Mouse (Mus musculus): ENCODE results near the gene Zdhhc13. TPM values are rescaled to one million over a fixed set of nuclear protein-coding genes. Genes with fewer than 3 reads are reported as not detected.

The Zdhhc13 gene
- polyA plus RNA-seq, 1 experiment from 2014 or later, result 40.5 TPM

GRCm38 (mm10) chr7:48836949-48837348, 48.1 kb downstream of the Zdhhc13 start:
- DNase-seq (ENCODE audit: low spot score), result no peak
- no peak for ATAC-seq (replicated peaks; ENCODE audit: insufficient number of reproducible peaks, low FRiP score, low TSS enrichment, low read depth)
- 70% methylated on average over 6 of the region's 6 CpGs for WGBS
- Histone ChIP-seq H3K9ac (replicated peaks; ENCODE audit: low read length) (no peak overlapping the region), H3K4me3 (ENCODE audit: low read depth, low read length) (no peak overlapping the region), H3K27ac (replicated peaks; ENCODE audit: low read depth, low read length) (no peak overlapping the region), H3K9me3 (replicated peaks; ENCODE audit: control insufficient read depth, low read length) (no peaks in the 10 kb centered on the region), H3K36me3 (replicated peaks; ENCODE audit: control insufficient read depth, insufficient read depth, low read depth, low read length) (no peaks in the 10 kb centered on the region), H3K4me1 (ENCODE audit: control insufficient read depth, insufficient read depth, low read length) (no peaks in the 10 kb centered on the region), H3K4me2 (ENCODE audit: low read depth, low read length) (no peak overlapping the region), H3K27me3 (ENCODE audit: control insufficient read depth, insufficient read depth, low read length) (no peaks in the 10 kb centered on the region)

DNA sequence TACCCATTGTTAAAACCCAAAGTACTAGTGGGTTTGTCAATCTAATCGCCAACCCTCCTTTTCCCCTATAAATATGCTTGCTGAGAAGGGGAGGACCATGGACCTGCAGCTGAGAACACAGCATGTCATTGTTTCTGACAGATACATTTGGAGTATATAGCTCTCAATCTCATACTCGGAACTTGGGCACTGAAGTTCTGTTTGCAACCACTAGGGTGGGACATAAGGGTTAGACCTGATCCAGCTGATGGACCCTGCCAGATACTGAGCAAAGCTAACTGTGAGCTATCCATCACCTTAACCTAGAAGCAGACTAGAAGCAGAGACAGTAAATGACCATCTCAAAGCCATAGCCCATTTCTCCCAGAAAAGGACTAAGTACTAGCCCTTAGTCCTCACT, 49.6 kb downstream of the Zdhhc13 start:
- DNase-seq (ENCODE audit: low spot score) (no peak), ATAC-seq (replicated peaks; ENCODE audit: insufficient number of reproducible peaks, low FRiP score, low TSS enrichment, low read depth) (no peak)
- Histone ChIP-seq H3K4me1 (ENCODE audit: control insufficient read depth, insufficient read depth, low read length) (no peaks in the 10 kb centered on the region), H3K36me3 (replicated peaks; ENCODE audit: control insufficient read depth, insufficient read depth, low read depth, low read length) (no peaks in the 10 kb centered on the region), H3K27me3 (ENCODE audit: control insufficient read depth, insufficient read depth, low read length) (no peaks in the 10 kb centered on the region), H3K4me2 (ENCODE audit: low read depth, low read length) (no peak overlapping the region), H3K9ac (replicated peaks; ENCODE audit: low read length) (no peak overlapping the region), H3K9me3 (replicated peaks; ENCODE audit: control insufficient read depth, low read length) (no peaks in the 10 kb centered on the region), H3K27ac (replicated peaks; ENCODE audit: low read depth, low read length) (no peak overlapping the region), H3K4me3 (ENCODE audit: low read depth, low read length) (no peak overlapping the region)
- WGBS, result 71% methylated on average over 2 of the region's 2 CpGs

GRCm38 (mm10) chr7:48840545-48840944, 51.7 kb downstream of the Zdhhc13 start:
- no peak overlapping the region for H3K9ac ChIP-seq (replicated peaks; ENCODE audit: low read length)
- H3K9me3 ChIP-seq (replicated peaks; ENCODE audit: control insufficient read depth, low read length), result no peaks in the 10 kb centered on the region
- no peak overlapping the region for H3K27ac ChIP-seq (replicated peaks; ENCODE audit: low read depth, low read length)
- 82% methylated on average over 2 of the region's 2 CpGs for WGBS
- no peaks in the 10 kb centered on the region for H3K27me3 ChIP-seq (ENCODE audit: control insufficient read depth, insufficient read depth, low read length)
- H3K4me3 ChIP-seq (ENCODE audit: low read depth, low read length), result no peak overlapping the region
- no peak overlapping the region for H3K4me2 ChIP-seq (ENCODE audit: low read depth, low read length)
- no peaks in the 10 kb centered on the region for H3K36me3 ChIP-seq (replicated peaks; ENCODE audit: control insufficient read depth, insufficient read depth, low read depth, low read length)
- DNase-seq (ENCODE audit: low spot score) (no peak), ATAC-seq (replicated peaks; ENCODE audit: insufficient number of reproducible peaks, low FRiP score, low TSS enrichment, low read depth) (no peak)
- H3K4me1 ChIP-seq (ENCODE audit: control insufficient read depth, insufficient read depth, low read length), result no peaks in the 10 kb centered on the region

DNA sequence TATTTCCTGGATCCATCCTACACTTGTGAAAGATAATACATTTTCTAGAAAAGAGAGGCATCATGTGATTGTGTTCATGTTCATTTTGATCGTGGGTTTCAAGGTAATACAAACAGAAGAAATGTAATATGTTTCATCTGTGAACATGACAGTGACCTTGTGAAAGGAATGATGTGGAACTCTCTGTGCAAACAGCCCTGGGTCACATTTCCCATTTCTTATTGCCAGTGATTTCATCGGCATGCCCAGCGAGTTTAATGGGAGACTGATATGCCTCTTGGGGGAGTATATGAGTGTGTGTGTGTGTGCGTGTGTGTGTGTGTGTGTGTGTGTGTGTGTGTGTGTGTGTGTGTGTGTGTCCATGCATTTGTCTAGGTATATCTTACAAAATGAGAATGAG, 52.7 kb downstream of the Zdhhc13 start:
- no peak overlapping the region for H3K27ac ChIP-seq (replicated peaks; ENCODE audit: low read depth, low read length)
- H3K9ac ChIP-seq (replicated peaks; ENCODE audit: low read length), result no peak overlapping the region
- no peaks in the 10 kb centered on the region for H3K27me3 ChIP-seq (ENCODE audit: control insufficient read depth, insufficient read depth, low read length)
- no peaks in the 10 kb centered on the region for H3K36me3 ChIP-seq (replicated peaks; ENCODE audit: control insufficient read depth, insufficient read depth, low read depth, low read length)
- H3K4me3 ChIP-seq (ENCODE audit: low read depth, low read length), result no peak overlapping the region
- DNase-seq (ENCODE audit: low spot score) (no peak), ATAC-seq (replicated peaks; ENCODE audit: insufficient number of reproducible peaks, low FRiP score, low TSS enrichment, low read depth) (no peak)
- no peak overlapping the region for H3K4me2 ChIP-seq (ENCODE audit: low read depth, low read length)
- H3K9me3 ChIP-seq (replicated peaks; ENCODE audit: control insufficient read depth, low read length), result no peaks in the 10 kb centered on the region
- 68% methylated on average over 4 of the region's 4 CpGs for WGBS
- no peaks in the 10 kb centered on the region for H3K4me1 ChIP-seq (ENCODE audit: control insufficient read depth, insufficient read depth, low read length)

DNA sequence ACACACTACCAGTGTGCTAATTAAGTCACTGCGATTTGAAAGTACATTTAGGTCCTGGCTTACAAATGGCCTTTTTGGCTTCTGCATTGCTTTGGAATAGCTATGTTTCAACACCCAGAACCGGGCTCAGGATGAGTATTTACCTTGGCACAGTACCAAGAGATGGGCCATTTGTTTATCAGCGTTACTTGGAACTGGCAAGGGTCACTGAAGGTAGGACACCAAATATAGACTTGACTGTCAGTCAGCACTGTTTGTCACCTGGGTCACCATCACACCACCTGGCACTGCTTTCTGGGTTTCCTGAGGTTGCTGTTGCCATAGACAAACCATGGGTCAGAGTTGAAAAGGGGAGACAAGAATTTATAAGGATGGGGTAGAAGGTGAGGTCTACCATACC, 53.5 kb downstream of the Zdhhc13 start:
- no peaks in the 10 kb centered on the region for H3K9me3 ChIP-seq (replicated peaks; ENCODE audit: control insufficient read depth, low read length)
- H3K36me3 ChIP-seq (replicated peaks; ENCODE audit: control insufficient read depth, insufficient read depth, low read depth, low read length), result no peaks in the 10 kb centered on the region
- H3K4me1 ChIP-seq (ENCODE audit: control insufficient read depth, insufficient read depth, low read length), result no peaks in the 10 kb centered on the region
- no peak overlapping the region for H3K4me2 ChIP-seq (ENCODE audit: low read depth, low read length)
- DNase-seq (ENCODE audit: low spot score) (no peak), ATAC-seq (replicated peaks; ENCODE audit: insufficient number of reproducible peaks, low FRiP score, low TSS enrichment, low read depth) (no peak)
- WGBS, result 79% methylated on average over 3 of the region's 3 CpGs
- H3K27ac ChIP-seq (replicated peaks; ENCODE audit: low read depth, low read length), result no peak overlapping the region
- no peaks in the 10 kb centered on the region for H3K27me3 ChIP-seq (ENCODE audit: control insufficient read depth, insufficient read depth, low read length)
- H3K9ac ChIP-seq (replicated peaks; ENCODE audit: low read length), result no peak overlapping the region
- H3K4me3 ChIP-seq (ENCODE audit: low read depth, low read length), result no peak overlapping the region

DNA sequence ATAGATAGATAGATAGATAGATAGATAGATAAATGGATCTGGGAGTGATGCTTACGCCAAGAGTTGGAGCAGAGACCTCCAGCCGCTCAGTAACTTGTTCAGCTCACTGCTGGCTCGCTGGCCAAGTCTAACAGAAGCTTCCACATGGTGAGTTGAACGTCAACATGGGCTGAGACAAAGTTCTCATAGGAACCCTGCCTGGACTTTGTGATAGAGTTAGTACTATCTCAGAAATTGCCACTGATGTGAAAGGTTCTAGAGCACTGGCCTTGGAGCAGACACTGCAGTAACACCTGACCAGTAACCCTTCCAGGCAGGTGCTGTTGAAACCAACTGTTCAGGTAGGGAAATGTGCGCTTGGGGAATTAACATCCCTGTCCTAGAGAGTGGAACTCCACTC, 54.7 kb downstream of the Zdhhc13 start:
- H3K27me3 ChIP-seq (ENCODE audit: control insufficient read depth, insufficient read depth, low read length), result no peaks in the 10 kb centered on the region
- no peaks in the 10 kb centered on the region for H3K9me3 ChIP-seq (replicated peaks; ENCODE audit: control insufficient read depth, low read length)
- no peak overlapping the region for H3K9ac ChIP-seq (replicated peaks; ENCODE audit: low read length)
- 92% methylated on average over 5 of the region's 5 CpGs for WGBS
- no peak overlapping the region for H3K27ac ChIP-seq (replicated peaks; ENCODE audit: low read depth, low read length)
- H3K4me2 ChIP-seq (ENCODE audit: low read depth, low read length), result no peak overlapping the region
- no peak overlapping the region for H3K4me3 ChIP-seq (ENCODE audit: low read depth, low read length)
- H3K4me1 ChIP-seq (ENCODE audit: control insufficient read depth, insufficient read depth, low read length), result no peaks in the 10 kb centered on the region
- DNase-seq (ENCODE audit: low spot score) (no peak), ATAC-seq (replicated peaks; ENCODE audit: insufficient number of reproducible peaks, low FRiP score, low TSS enrichment, low read depth) (no peak)
- H3K36me3 ChIP-seq (replicated peaks; ENCODE audit: control insufficient read depth, insufficient read depth, low read depth, low read length), result no peaks in the 10 kb centered on the region

GRCm38 (mm10) chr7:48845213-48845973, 56.6 kb downstream of the Zdhhc13 start:
- no peak overlapping the region for H3K4me3 ChIP-seq (ENCODE audit: low read depth, low read length)
- H3K27ac ChIP-seq (replicated peaks; ENCODE audit: low read depth, low read length), result no peak overlapping the region
- no peak overlapping the region for H3K9ac ChIP-seq (replicated peaks; ENCODE audit: low read length)
- ATAC-seq (replicated peaks; ENCODE audit: insufficient number of reproducible peaks, low FRiP score, low TSS enrichment, low read depth) (no peak; the same call in 1 of the 2 replicates), DNase-seq (ENCODE audit: low spot score) (peak; percentile 16)
- no peaks in the 10 kb centered on the region for H3K27me3 ChIP-seq (ENCODE audit: control insufficient read depth, insufficient read depth, low read length)
- H3K4me2 ChIP-seq (ENCODE audit: low read depth, low read length), result no peak overlapping the region
- H3K36me3 ChIP-seq (replicated peaks; ENCODE audit: control insufficient read depth, insufficient read depth, low read depth, low read length), result no peaks in the 10 kb centered on the region
- WGBS, result 71% methylated on average over 12 of the region's 12 CpGs
- no peaks in the 10 kb centered on the region for H3K9me3 ChIP-seq (replicated peaks; ENCODE audit: control insufficient read depth, low read length)
- no peaks in the 10 kb centered on the region for H3K4me1 ChIP-seq (ENCODE audit: control insufficient read depth, insufficient read depth, low read length)

DNA sequence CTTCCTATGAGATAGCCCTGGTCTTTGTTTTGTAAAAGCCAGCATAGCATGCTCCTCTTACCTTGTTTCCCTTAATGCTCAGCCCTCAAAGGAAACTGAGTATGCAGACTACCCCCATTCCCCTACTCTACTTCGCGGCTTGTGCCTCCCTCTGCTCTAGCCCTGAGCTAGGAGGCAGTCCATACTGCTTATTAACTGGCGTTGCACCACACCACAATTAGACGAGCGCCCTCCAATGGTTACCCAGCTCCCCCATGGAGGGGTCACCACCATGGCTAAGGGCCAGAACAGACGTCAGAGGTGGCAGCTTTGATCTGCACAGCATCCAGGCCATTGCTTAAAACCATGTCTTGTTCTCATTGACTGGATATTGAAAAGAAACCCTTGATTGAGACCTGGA, 58.0 kb downstream of the Zdhhc13 start:
- Histone ChIP-seq H3K4me2 (ENCODE audit: low read depth, low read length) (no peak overlapping the region), H3K27me3 (ENCODE audit: control insufficient read depth, insufficient read depth, low read length) (no peaks in the 10 kb centered on the region), H3K9me3 (replicated peaks; ENCODE audit: control insufficient read depth, low read length) (no peaks in the 10 kb centered on the region), H3K4me1 (ENCODE audit: control insufficient read depth, insufficient read depth, low read length) (no peaks in the 10 kb centered on the region), H3K4me3 (ENCODE audit: low read depth, low read length) (no peak overlapping the region), H3K9ac (replicated peaks; ENCODE audit: low read length) (no peak overlapping the region), H3K36me3 (replicated peaks; ENCODE audit: control insufficient read depth, insufficient read depth, low read depth, low read length) (no peaks in the 10 kb centered on the region), H3K27ac (replicated peaks; ENCODE audit: low read depth, low read length) (no peak overlapping the region)
- DNase-seq (ENCODE audit: low spot score), result no peak
- no peak for ATAC-seq (replicated peaks; ENCODE audit: insufficient number of reproducible peaks, low FRiP score, low TSS enrichment, low read depth)
- WGBS, result 54% methylated on average over 6 of the region's 6 CpGs

Measured in embryonic facial prominence, embryonic 11.5 days (tissue).